Mouse (Mus musculus): Measurements from ENCODE around the gene Gyg. TPM values are rescaled to one million over a fixed set of nuclear protein-coding genes. Genes with fewer than 3 reads are reported as not detected.
A peak's percentile ranks its signal among the peaks of the same experiment; 100 is the strongest.

Gyg gene
- polyA plus RNA-seq, 1 experiment from 2014 or later, result 42.4 TPM

DNA sequence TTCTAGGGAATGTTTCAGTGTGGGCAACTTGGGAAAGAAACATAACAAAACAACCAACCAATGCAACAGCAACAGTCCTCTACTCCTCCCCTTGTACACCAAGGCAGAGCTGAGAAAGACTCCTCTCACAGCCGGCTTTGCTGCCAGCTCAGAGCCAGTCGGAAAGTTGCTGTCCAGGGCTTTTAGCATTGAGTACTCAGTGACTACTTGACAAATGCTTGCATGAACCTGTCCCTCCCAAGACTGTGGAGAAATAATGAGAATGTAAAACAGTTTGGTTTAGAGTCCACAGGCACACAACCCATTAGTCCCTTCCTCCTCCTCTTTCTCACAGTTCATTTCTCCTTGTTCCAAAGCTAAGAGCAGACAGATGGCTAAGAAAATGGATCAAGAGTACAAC, 10.7 kb downstream of the Gyg start:
- 52% methylated on average over 2 of the region's 2 CpGs for WGBS
- no peak overlapping the region for H3K4me2 ChIP-seq (replicated peaks; ENCODE audit: low read depth)
- ATAC-seq, result no peak

DNA sequence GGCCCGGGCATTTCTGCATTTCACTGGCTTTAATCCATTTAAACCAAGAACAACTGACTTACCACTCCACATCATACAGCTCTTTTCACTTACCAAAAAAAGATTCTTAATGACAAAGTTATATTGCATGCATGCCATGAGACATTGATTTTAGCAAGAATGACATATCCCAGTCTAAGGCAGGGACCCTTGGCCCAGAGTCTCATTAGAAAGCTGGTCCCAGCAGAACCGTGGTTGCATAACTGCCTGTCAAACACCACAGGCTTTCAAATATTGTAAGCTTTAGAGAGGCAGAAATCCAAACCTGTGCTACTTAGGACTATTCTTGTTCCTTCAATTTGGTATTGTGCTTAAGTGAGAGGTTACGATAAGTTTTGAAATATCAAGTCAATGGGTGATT, 11.4 kb downstream of the Gyg start:
- Histone ChIP-seq H3K36me3 (ENCODE audit: control insufficient read depth, insufficient read depth) (peaks cover 14% of the 10 kb centered on the region), H3K4me2 (replicated peaks; ENCODE audit: low read depth) (no peak overlapping the region), H3K27ac (ENCODE audit: low read depth, low read length) (no peak overlapping the region), H3K9ac (ENCODE audit: low read depth, low read length) (no peak overlapping the region), H3K4me3 (ENCODE audit: low read depth, low read length) (no peak overlapping the region), H3K9me3 (ENCODE audit: control insufficient read depth) (no peaks in the 10 kb centered on the region), H3K4me1 (replicated peaks; ENCODE audit: control insufficient read depth, insufficient read depth, low read length) (no peaks in the 10 kb centered on the region), H3K27me3 (replicated peaks; ENCODE audit: control insufficient read depth, insufficient read depth, low read length) (no peaks in the 10 kb centered on the region)
- 85% methylated on average over 3 of the region's 3 CpGs for WGBS
- ATAC-seq, result no peak
- no peak for TF ChIP-seq CTCF (IDR thresholded peaks at IDR 0.05; ENCODE audit: low read depth)

More for the DNA sequence above, 10.7 kb downstream of the Gyg start:
- H3K36me3 ChIP-seq (ENCODE audit: control insufficient read depth, insufficient read depth), result peaks cover 15% of the 10 kb centered on the region
- H3K4me3 ChIP-seq (ENCODE audit: low read depth, low read length), result no peak overlapping the region
- no peaks in the 10 kb centered on the region for H3K4me1 ChIP-seq (replicated peaks; ENCODE audit: control insufficient read depth, insufficient read depth, low read length)
- no peak overlapping the region for H3K27ac ChIP-seq (ENCODE audit: low read depth, low read length)
- no peaks in the 10 kb centered on the region for H3K9me3 ChIP-seq (ENCODE audit: control insufficient read depth)
- no peak for TF ChIP-seq CTCF (IDR thresholded peaks at IDR 0.05; ENCODE audit: low read depth)
- H3K9ac ChIP-seq (ENCODE audit: low read depth, low read length), result no peak overlapping the region
- no peaks in the 10 kb centered on the region for H3K27me3 ChIP-seq (replicated peaks; ENCODE audit: control insufficient read depth, insufficient read depth, low read length)

DNA sequence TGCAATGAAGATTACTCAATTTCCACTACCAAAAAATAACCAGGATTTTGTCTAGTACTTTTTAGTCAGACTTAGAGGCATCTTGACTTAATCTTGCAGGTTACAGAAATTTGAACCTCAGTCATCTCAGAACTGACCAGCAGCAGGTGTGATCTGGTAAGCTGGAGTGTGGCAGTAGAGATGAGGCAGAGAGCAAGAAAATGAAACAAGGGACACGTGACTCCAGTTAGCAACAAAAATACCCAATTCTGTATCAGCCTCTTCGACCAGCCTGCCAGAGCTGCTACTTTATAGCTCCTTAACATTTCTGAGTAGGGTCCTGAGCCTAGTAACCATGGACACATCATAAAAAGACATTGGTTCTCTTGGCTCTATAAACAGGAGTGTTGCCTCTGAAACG, 12.5 kb downstream of the Gyg start:
- H3K36me3 ChIP-seq (ENCODE audit: control insufficient read depth, insufficient read depth), result peaks cover 6% of the 10 kb centered on the region; the same call in 1 of the 2 replicates
- no peak for TF ChIP-seq CTCF (IDR thresholded peaks at IDR 0.05; ENCODE audit: low read depth)
- WGBS, result 67% methylated on average over 3 of the region's 3 CpGs
- no peaks in the 10 kb centered on the region for H3K4me1 ChIP-seq (replicated peaks; ENCODE audit: control insufficient read depth, insufficient read depth, low read length)
- no peak for ATAC-seq
- no peak overlapping the region for H3K4me3 ChIP-seq (ENCODE audit: low read depth, low read length)
- H3K9me3 ChIP-seq (ENCODE audit: control insufficient read depth), result no peaks in the 10 kb centered on the region
- H3K27ac ChIP-seq (ENCODE audit: low read depth, low read length), result no peak overlapping the region
- H3K4me2 ChIP-seq (replicated peaks; ENCODE audit: low read depth), result no peak overlapping the region
- H3K27me3 ChIP-seq (replicated peaks; ENCODE audit: control insufficient read depth, insufficient read depth, low read length), result no peaks in the 10 kb centered on the region
- H3K9ac ChIP-seq (ENCODE audit: low read depth, low read length), result no peak overlapping the region

- H3K4me2 ChIP-seq (replicated peaks; ENCODE audit: low read depth), result no peak overlapping the region
- peak overlapping the region; percentile 68 for H3K27ac ChIP-seq (ENCODE audit: low read depth, low read length)
- peak; percentile 33; the same call in 1 of the 2 replicates for ATAC-seq
- no peak overlapping the region for H3K9ac ChIP-seq (ENCODE audit: low read depth, low read length)
- no peak for TF ChIP-seq CTCF (IDR thresholded peaks at IDR 0.05; ENCODE audit: low read depth)
- WGBS, result 50% methylated on average over 2 of the region's 2 CpGs
- no peaks in the 10 kb centered on the region for H3K27me3 ChIP-seq (replicated peaks; ENCODE audit: control insufficient read depth, insufficient read depth, low read length)
- no peaks in the 10 kb centered on the region for H3K4me1 ChIP-seq (replicated peaks; ENCODE audit: control insufficient read depth, insufficient read depth, low read length)
- peaks cover 4% of the 10 kb centered on the region; the same call in 1 of the 2 replicates for H3K36me3 ChIP-seq (ENCODE audit: control insufficient read depth, insufficient read depth)
- no peak overlapping the region for H3K4me3 ChIP-seq (ENCODE audit: low read depth, low read length)
- H3K9me3 ChIP-seq (ENCODE audit: control insufficient read depth), result no peaks in the 10 kb centered on the region
These were observed 13.0 kb downstream of the Gyg start for GRCm38 (mm10) chr3:20142101-20142500.

- Histone ChIP-seq H3K4me2 (replicated peaks; ENCODE audit: low read depth) (no peak overlapping the region), H3K4me1 (replicated peaks; ENCODE audit: control insufficient read depth, insufficient read depth, low read length) (no peaks in the 10 kb centered on the region), H3K4me3 (ENCODE audit: low read depth, low read length) (no peak overlapping the region), H3K9ac (ENCODE audit: low read depth, low read length) (no peak overlapping the region), H3K9me3 (ENCODE audit: control insufficient read depth) (no peaks in the 10 kb centered on the region), H3K27me3 (replicated peaks; ENCODE audit: control insufficient read depth, insufficient read depth, low read length) (no peaks in the 10 kb centered on the region), H3K36me3 (ENCODE audit: control insufficient read depth, insufficient read depth) (peaks cover 4% of the 10 kb centered on the region; the same call in 1 of the 2 replicates), H3K27ac (ENCODE audit: low read depth, low read length) (peak overlapping the region; percentile 30)
- WGBS, result 29% methylated on average over 1 of the region's 1 CpGs
- ATAC-seq, result peak; percentile 98
- TF ChIP-seq CTCF (IDR thresholded peaks at IDR 0.05; ENCODE audit: low read depth), result no peak
These were observed 13.4 kb downstream of the Gyg start for GRCm38 (mm10) chr3:20141679-20142078.

GRCm38 (mm10) chr3:20141240-20141639, 13.9 kb downstream of the Gyg start:
- Histone ChIP-seq H3K27me3 (replicated peaks; ENCODE audit: control insufficient read depth, insufficient read depth, low read length) (no peaks in the 10 kb centered on the region), H3K4me3 (ENCODE audit: low read depth, low read length) (no peak overlapping the region), H3K9ac (ENCODE audit: low read depth, low read length) (no peak overlapping the region), H3K36me3 (ENCODE audit: control insufficient read depth, insufficient read depth) (peaks cover 7% of the 10 kb centered on the region), H3K4me2 (replicated peaks; ENCODE audit: low read depth) (no peak overlapping the region), H3K9me3 (ENCODE audit: control insufficient read depth) (no peaks in the 10 kb centered on the region), H3K27ac (ENCODE audit: low read depth, low read length) (peak overlapping the region; percentile 30), H3K4me1 (replicated peaks; ENCODE audit: control insufficient read depth, insufficient read depth, low read length) (no peaks in the 10 kb centered on the region)
- TF ChIP-seq CTCF (IDR thresholded peaks at IDR 0.05; ENCODE audit: low read depth), result no peak
- peak; percentile 74 for ATAC-seq

Measured in intestine, postnatal 0 days (tissue).